Comparison of ENCODE assay signal across 8 mouse cellular contexts in the genomic region with DNA sequence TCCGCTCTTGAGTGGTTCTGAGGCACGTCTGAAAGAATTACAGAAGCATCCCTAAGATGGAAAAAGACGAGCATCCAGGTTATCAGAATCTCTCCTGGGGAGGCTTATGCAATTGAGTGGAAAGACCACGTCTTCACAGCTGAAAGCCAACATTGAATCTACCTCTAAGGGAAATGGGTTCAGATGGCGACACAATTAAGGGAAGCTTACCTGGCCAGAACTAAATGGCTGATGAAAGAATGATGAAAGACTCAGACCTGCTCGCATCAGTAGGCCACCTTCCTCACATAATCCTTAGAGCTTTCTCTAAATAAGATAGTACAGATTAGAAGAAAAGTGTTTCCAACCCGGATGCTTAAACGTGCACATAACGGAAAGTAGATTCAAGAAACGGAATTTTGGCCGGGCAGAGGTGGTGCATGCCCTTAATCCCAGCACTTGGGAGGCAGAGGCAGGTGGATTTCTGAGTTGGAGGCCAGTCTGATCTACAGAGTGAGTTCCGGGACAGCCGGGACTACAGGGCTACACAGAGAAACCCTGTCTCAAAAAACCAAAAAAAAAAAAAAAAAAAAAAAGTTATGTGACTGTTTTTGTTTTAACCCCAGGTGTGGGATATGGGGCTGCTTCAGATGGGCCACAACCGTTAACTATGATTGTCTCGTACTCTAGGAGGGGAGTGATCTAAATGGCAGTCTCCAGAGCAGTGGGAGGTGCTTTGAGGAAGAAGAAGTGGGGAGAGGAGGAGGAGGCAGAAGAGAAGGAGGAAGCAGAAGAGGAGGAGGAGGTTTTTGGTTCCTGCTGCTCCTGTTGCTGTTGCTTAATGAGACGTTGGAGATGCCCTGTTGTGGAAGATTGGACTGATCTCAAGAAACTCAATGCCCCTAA. TPM values are rescaled to one million over a fixed set of nuclear protein-coding genes. Genes with fewer than 3 reads are reported as not detected.
DNase-seq lines count a peak whose midpoint lies in the region; ATAC-seq and TF ChIP-seq lines count a peak whose summit lies in the region.

No protein-coding gene starts in this region.

- peaks cover 8% of the 10 kb centered on the region; the same call in 1 of the 2 replicates for H3K4me1 ChIP-seq in lung, embryonic 14.5 days (ENCODE audit: insufficient read depth)
- H3K4me1 ChIP-seq in hindbrain, embryonic 13.5 days (replicated peaks) = peaks cover 39% of the 10 kb centered on the region

- ATAC-seq in lung, embryonic 14.5 days (ENCODE audit: insufficient read depth) = peak; percentile 1; the same call in 1 of the 2 replicates
- no peak for ATAC-seq in hindbrain, embryonic 13.5 days (ENCODE audit: low FRiP score)
- ATAC-seq in megakaryocyte progenitor cell, adult 5-6 weeks (replicated peaks; ENCODE audit: poor library complexity) = peak; percentile 45

- H3K27ac ChIP-seq in lung, embryonic 14.5 days (ENCODE audit: low read depth) = peak overlapping the region; percentile 97
- peak overlapping the region; percentile 98 for H3K27ac ChIP-seq in hindbrain, embryonic 13.5 days

- no peaks in the 10 kb centered on the region for H3K27me3 ChIP-seq in lung, embryonic 14.5 days (ENCODE audit: insufficient read depth, low read length)
- H3K27me3 ChIP-seq in hindbrain, embryonic 13.5 days = 0 out of 2 replicates have a peak, but pooled peaks cover 3% of the 10 kb centered on the region

- peak; percentile 4 for DNase-seq in lung, embryonic 14.5 days
- DNase-seq in lung, postnatal 10 days = no peak
- DNase-seq in brain, adult 2 months (ENCODE audit: low read depth, low spot score) = peak; percentile 43
- DNase-seq in thymus, postnatal 4 days = peak; percentile 46
- no peak for DNase-seq in kidney, postnatal 4 days
- no peak for DNase-seq in frontal cortex, postnatal 36 days (ENCODE audit: low spot score in 2 of 2)

- peak overlapping the region; percentile 91 for H3K4me3 ChIP-seq in lung, embryonic 14.5 days (ENCODE audit: low read depth, low read length)
- H3K4me3 ChIP-seq in hindbrain, embryonic 13.5 days = peak overlapping the region; percentile 95

- peak overlapping the region; percentile 93 for H3K9ac ChIP-seq in lung, embryonic 14.5 days
- H3K9ac ChIP-seq in hindbrain, embryonic 13.5 days = peak overlapping the region; percentile 94

- 18% methylated on average over 16 of the region's 16 CpGs for WGBS in lung, embryonic 14.5 days
- WGBS in hindbrain, embryonic 13.5 days = 21% methylated on average over 16 of the region's 16 CpGs

- peak overlapping the region; percentile 76 for H3K4me2 ChIP-seq in lung, embryonic 14.5 days
- H3K4me2 ChIP-seq in hindbrain, embryonic 13.5 days = peak overlapping the region; percentile 61

- H3K36me3 ChIP-seq in lung, embryonic 14.5 days (ENCODE audit: insufficient read depth) = no peaks in the 10 kb centered on the region
- peaks cover 2% of the 10 kb centered on the region; the same call in 1 of the 2 replicates for H3K36me3 ChIP-seq in hindbrain, embryonic 13.5 days

- TF ChIP-seq CTCF in lung, embryonic 14.5 days (IDR thresholded peaks at IDR 0.05; ENCODE audit: low read depth) = no peak

- no peaks in the 10 kb centered on the region for H3K9me3 ChIP-seq in lung, embryonic 14.5 days (ENCODE audit: low read depth, low read length)
- H3K9me3 ChIP-seq in hindbrain, embryonic 13.5 days = 0 out of 2 replicates have a peak, but pooled peaks cover 4% of the 10 kb centered on the region

RNA-seq across cellular contexts. Expression of a gene that starts 0.8 kb away (rescaled TPM):
- polyA plus RNA-seq in lung, embryonic 14.5 days (2014; fragmentation: Nextera tagmentation; extraction: Ambion mirVana) = 35.7 and 37.0 TPM in 2 replicates
- 68.2 and 69.6 TPM in 2 replicates for polyA plus RNA-seq in hindbrain, embryonic 13.5 days (2015; fragmentation: Nextera tagmentation; extraction: Ambion mirVana)
- total RNA-seq in megakaryocyte progenitor cell, adult 5-6 weeks (2015) = 39.3 and 42.5 TPM in 2 replicates
- total RNA-seq in megakaryocyte progenitor cell, adult 5-6 weeks (2017) = 28.8 and 38.8 TPM in 2 replicates

RNA-seq across cellular contexts. Expression of a gene that starts 33.5 kb away (rescaled TPM):
- polyA plus RNA-seq in lung, embryonic 14.5 days (2014; fragmentation: Nextera tagmentation; extraction: Ambion mirVana) = 4.5 and 5.2 TPM in 2 replicates
- 5.9 and 6.1 TPM in 2 replicates for polyA plus RNA-seq in hindbrain, embryonic 13.5 days (2015; fragmentation: Nextera tagmentation; extraction: Ambion mirVana)
- not detected in 2 replicates for total RNA-seq in megakaryocyte progenitor cell, adult 5-6 weeks (2015)
- not detected in 2 replicates for total RNA-seq in megakaryocyte progenitor cell, adult 5-6 weeks (2017)

Comparison
In these comparisons a context has a peak if more than half of its experiments do, and no peak if none do; other contexts are left out.
1. DNase-seq: peak in lung, embryonic 14.5 days (single experiment), brain, adult 2 months (single experiment) and thymus, postnatal 4 days (single experiment); none in lung, postnatal 10 days (single experiment), kidney, postnatal 4 days (0 of 2) and frontal cortex, postnatal 36 days (0 of 2).